Mouse (Mus musculus) frontal cortex, postnatal 25 days (tissue): ENCODE results near the gene Ttll11.

ENCODE experiments used
- DNase-seq, 2 experiments: peaks; one replicate each; pipeline ENCODE4 v3.0.0; 2022; ENCODE audit warnings: low spot score in 2 of 2

The Ttll11 gene

GRCm38 (mm10) chr2:35852164-35852509 is 127.6 kb downstream of the Ttll11 start:
- no peak for DNase-seq

- DNase-seq: no peak
Observed at GRCm38 (mm10) chr2:35851420-35852163, 128.1 kb downstream of the Ttll11 start.

- no peak for DNase-seq
Observed at GRCm38 (mm10) chr2:35849632-35850230, 130.0 kb downstream of the Ttll11 start.

DNA sequence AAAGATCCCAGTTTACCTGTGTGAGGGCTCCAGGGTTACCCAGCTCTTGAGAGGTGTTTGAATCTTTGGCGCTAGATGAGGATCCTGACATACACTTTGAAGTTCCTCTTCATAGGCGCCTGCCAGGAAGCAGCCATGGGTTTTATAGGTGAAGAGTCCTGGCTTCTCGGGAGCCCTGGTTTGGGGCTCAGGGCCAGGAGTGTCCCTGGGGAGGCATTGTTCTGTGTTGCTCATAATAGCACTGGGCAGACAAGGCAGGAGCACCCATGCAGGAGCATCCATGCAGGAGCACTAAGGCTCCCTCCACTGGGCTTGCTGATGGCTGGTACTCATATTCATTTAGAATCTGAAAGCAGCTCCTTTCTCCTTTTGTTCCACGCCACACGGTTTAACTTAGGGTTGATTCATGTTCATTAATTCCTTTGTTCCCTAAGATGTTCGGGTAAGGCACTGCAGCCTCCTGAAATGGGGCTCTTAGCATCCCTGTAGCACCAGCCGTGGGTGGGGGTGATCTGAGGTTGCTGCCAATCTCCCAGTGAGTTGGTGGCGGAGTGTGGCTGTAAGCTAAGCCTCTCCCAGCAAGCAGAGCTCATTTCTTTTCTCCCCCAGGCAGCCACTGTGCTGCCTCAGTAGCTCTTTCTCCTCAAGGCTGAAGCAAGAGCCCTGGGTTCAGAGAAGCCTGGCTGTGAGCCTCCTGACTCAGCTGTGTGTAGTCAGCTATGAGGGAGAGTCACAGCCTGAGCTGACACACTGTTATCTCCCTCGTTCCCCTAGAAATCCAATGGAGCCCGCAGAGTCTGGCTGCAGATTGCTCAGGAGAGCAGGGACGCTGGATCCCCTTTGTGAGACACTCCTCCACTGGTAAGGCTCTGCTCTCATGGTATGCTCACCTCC is 133.9 kb downstream of the Ttll11 start:
- DNase-seq: peak; percentile 37 to 57

DNA sequence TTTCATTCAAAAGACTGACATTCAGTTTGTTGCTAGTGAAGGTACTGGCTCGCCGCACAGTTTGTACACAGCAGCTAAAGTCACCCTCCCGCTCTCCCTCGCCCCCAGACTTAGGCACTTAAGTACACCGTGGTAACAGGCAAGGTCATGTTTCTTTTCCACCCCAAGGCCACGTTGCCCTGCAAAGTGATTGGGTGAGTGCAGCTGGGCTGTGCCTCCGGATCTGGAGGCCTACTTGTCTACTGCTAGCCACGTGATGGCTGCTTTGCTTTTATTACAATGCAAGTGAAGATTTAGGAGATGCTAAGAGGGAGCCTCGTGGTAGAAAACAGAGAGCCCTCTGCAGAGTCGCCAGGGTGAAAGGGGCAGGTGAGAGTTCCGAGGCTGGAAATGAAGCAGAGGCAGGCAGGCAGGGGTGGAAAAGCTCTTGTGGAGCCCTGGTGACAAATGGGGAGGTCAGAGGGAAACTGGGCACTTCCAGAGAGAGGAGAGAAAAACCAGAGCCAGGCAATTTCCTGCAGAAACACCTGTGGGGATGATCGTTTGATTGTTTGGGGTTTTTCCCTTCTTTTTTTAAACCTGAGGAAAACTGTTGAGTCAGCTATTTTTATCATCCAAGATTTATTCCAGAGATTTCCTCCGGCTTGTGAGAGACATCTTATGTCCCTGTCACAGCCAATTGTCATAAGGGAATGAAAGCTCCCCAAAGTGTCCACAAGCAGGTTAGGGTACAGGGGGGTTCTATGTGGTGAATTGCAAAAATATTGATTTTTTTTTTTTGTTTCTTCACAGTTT is 135.6 kb downstream of the Ttll11 start:
- DNase-seq: no peak

DNA sequence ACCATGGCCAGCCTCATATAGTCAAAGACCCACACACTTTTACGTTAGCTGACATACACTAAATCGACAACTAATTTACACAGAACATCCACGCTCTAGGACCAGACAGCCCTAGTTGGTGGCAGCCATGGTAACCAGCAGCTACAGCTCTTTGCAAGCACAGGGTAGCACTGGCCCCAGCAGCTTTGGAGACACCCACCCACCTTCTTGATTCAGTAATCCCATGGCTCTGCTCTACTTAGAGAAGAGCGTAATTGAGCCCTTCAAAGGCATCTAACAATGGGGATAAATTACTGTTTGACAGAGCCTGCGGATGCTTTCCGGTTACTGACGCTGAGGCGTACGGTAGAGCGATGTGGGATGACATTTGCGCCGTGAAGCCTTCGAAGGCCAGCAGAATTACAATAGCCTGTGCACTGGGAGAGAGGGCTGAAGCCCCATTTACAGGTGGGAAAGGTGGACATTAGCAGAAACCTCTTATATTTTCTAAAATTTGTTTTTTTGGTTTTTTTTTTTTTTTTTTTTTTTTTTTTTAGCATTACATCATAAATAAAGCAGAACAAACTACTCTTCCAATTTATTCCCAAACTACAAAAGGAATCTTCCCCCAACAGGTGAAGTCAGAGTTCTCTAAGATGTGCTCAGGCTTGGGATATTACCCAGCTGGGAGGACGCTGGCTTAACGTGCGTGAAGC is 136.8 kb downstream of the Ttll11 start:
- DNase-seq: peak in 1 of 2 experiments; percentile 36

DNA sequence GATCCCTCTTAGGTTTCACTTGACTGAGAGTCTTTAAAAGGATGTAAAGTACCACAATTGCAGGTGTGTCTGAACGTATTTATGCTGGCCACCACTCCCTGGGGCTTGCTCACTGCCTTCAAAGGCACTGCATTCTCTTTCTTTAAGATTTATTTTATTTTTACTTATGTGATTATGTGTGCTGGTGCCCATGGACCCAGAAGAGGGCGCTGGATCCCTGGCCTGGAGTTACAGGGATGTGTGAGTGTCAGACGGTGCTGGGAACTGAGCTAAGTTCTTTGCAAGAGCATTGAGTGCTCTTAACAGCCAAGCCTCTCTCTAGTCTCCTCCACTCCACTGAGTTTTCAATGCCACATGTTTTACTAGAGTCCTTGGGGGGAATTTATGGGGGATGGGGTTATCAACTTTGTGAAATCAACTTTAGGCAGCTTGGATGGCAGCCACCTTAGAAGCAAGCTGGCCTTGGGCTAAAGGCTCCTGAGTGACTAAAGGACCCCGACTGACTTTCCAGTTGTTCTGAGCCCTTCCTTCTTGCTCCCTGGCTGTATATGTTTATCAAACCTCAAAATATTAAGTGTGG is 137.8 kb downstream of the Ttll11 start:
- no peak for DNase-seq

- DNase-seq: no peak
Observed at GRCm38 (mm10) chr2:35840956-35841816, 138.5 kb downstream of the Ttll11 start.

- DNase-seq: no peak
Observed at GRCm38 (mm10) chr2:35838751-35839479, 140.8 kb downstream of the Ttll11 start.

- DNase-seq: no peak
Observed at GRCm38 (mm10) chr2:35834198-35834913, 145.4 kb downstream of the Ttll11 start.

GRCm38 (mm10) chr2:35833546-35833945 is 146.2 kb downstream of the Ttll11 start:
- no peak for DNase-seq

GRCm38 (mm10) chr2:35832742-35833425 is 146.8 kb downstream of the Ttll11 start:
- DNase-seq: no peak

- DNase-seq: no peak
Observed at GRCm38 (mm10) chr2:35831904-35832581, 147.7 kb downstream of the Ttll11 start.

GRCm38 (mm10) chr2:35830966-35831903 is 148.5 kb downstream of the Ttll11 start:
- DNase-seq: no peak

- DNase-seq: no peak
Observed at GRCm38 (mm10) chr2:35829136-35829535, 150.6 kb downstream of the Ttll11 start.

GRCm38 (mm10) chr2:35827886-35828285 is 151.8 kb downstream of the Ttll11 start:
- no peak for DNase-seq
